ENCODE assay signal across 10 mouse cellular contexts in genomic region chr1:182338961-182339565, GRCm38 (mm10). TPM values are rescaled to one million over a fixed set of nuclear protein-coding genes. Genes with fewer than 3 reads are reported as not detected.
DNase-seq lines count a peak whose midpoint lies in the region; ATAC-seq and TF ChIP-seq lines count a peak whose summit lies in the region.
"Had no signal": no experiment of that assay in that cellular context is flagged by ENCODE, and none has a peak within 500 bp of the region (broad histone marks: within the 10 kb centered on the region; RNA-seq: fewer than 3 reads in every experiment).

No protein-coding gene starts in this region.

- no peak overlapping the region for H3K9ac ChIP-seq in kidney, postnatal 0 days (ENCODE audit: low read depth, low read length)
- H3K9ac ChIP-seq in forebrain, embryonic 15.5 days (replicated peaks) = peak overlapping the region; percentile 88
- H3K9ac ChIP-seq in midbrain, embryonic 13.5 days (replicated peaks) = peak overlapping the region; percentile 98
- H3K9ac ChIP-seq: liver, embryonic 14.5 days had no signal

- H3K27me3 ChIP-seq in kidney, postnatal 0 days (ENCODE audit: insufficient read depth, low read length) = no peaks in the 10 kb centered on the region
- no peaks in the 10 kb centered on the region for H3K27me3 ChIP-seq in forebrain, embryonic 15.5 days
- no peaks in the 10 kb centered on the region for H3K27me3 ChIP-seq in midbrain, embryonic 13.5 days

- no peak for DNase-seq in kidney, postnatal 0 days (ENCODE audit: low spot score)
- no peak for DNase-seq in kidney, postnatal 14 days
- DNase-seq in brain, embryonic 14.5 days (ENCODE audit: low read depth) = peak; percentile 71
- no peak for DNase-seq in retina, postnatal 1 day
- DNase-seq: right cerebral cortex, postnatal 14 days had no signal

- no peak overlapping the region for H3K4me3 ChIP-seq in kidney, postnatal 0 days (replicated peaks; ENCODE audit: low read depth, low read length)
- peak overlapping the region; percentile 90 for H3K4me3 ChIP-seq in forebrain, embryonic 15.5 days
- peak overlapping the region; percentile 77 for H3K4me3 ChIP-seq in midbrain, embryonic 13.5 days (replicated peaks)

- WGBS in kidney, postnatal 0 days = 77% methylated on average over 7 of the region's 7 CpGs
- WGBS in forebrain, embryonic 15.5 days = 24% methylated on average over 7 of the region's 7 CpGs
- WGBS in midbrain, embryonic 13.5 days = 61% methylated on average over 7 of the region's 7 CpGs

- no peak overlapping the region for H3K4me2 ChIP-seq in kidney, postnatal 0 days (ENCODE audit: low read length)
- H3K4me2 ChIP-seq in forebrain, embryonic 15.5 days (replicated peaks) = peak overlapping the region; percentile 60
- peak overlapping the region; percentile 76 for H3K4me2 ChIP-seq in midbrain, embryonic 13.5 days (replicated peaks)

- peaks cover 6% of the 10 kb centered on the region; the same call in 1 of the 2 replicates for H3K4me1 ChIP-seq in kidney, postnatal 0 days (replicated peaks; ENCODE audit: insufficient read depth, low read length)
- H3K4me1 ChIP-seq in forebrain, embryonic 15.5 days = peaks cover 36% of the 10 kb centered on the region
- peaks cover 43% of the 10 kb centered on the region for H3K4me1 ChIP-seq in midbrain, embryonic 13.5 days (replicated peaks)

- no peak for ATAC-seq in kidney, postnatal 0 days (replicated peaks; ENCODE audit: low FRiP score, low read depth)
- no peak for ATAC-seq in forebrain, embryonic 15.5 days (replicated peaks)
- no peak for ATAC-seq in midbrain, embryonic 13.5 days
- ATAC-seq in granulocyte monocyte progenitor cell, adult 5-6 weeks (replicated peaks; ENCODE audit: poor library complexity, severe bottlenecking) = no peak
- no peak for ATAC-seq in CD4-positive, CD25-positive, alpha-beta regulatory T cell, adult 4 months

- H3K9me3 ChIP-seq in kidney, postnatal 0 days (replicated peaks; ENCODE audit: low read length) = no peaks in the 10 kb centered on the region
- H3K9me3 ChIP-seq in forebrain, embryonic 15.5 days = no peaks in the 10 kb centered on the region
- H3K9me3 ChIP-seq in midbrain, embryonic 13.5 days = no peaks in the 10 kb centered on the region

- no peak for TF ChIP-seq POLR2A in brain, embryonic 14.5 days (IDR thresholded peaks at IDR 0.05; ENCODE audit: borderline replicate concordance, extremely low read depth, insufficient read depth, insufficient read length, poor library complexity, severe bottlenecking)

- H3K36me3 ChIP-seq in kidney, postnatal 0 days (ENCODE audit: insufficient read depth, low read length) = no peaks in the 10 kb centered on the region
- H3K36me3 ChIP-seq in forebrain, embryonic 15.5 days = no peaks in the 10 kb centered on the region
- no peaks in the 10 kb centered on the region for H3K36me3 ChIP-seq in midbrain, embryonic 13.5 days

- TF ChIP-seq CTCF in kidney, postnatal 0 days (IDR thresholded peaks at IDR 0.05; ENCODE audit: low read depth) = peak; percentile 31; the same call in 1 of the 2 replicates
- TF ChIP-seq CTCF in brain, embryonic 14.5 days (IDR thresholded peaks at IDR 0.05; ENCODE audit: borderline replicate concordance, extremely low read depth, insufficient read depth, insufficient read length) = no peak

- H3K27ac ChIP-seq in kidney, postnatal 0 days = no peak overlapping the region
- H3K27ac ChIP-seq in forebrain, embryonic 15.5 days (replicated peaks) = peak overlapping the region; percentile 1
- H3K27ac ChIP-seq in midbrain, embryonic 13.5 days = no peak overlapping the region
- H3K27ac ChIP-seq: liver, embryonic 14.5 days had no signal

RNA-seq across cellular contexts. Expression of gene Fbxo28, which starts 2.4 kb away (rescaled TPM):
- polyA plus RNA-seq in kidney, postnatal 0 days (2015; fragmentation: Nextera tagmentation; extraction: Ambion mirVana) = 17.1 and 17.8 TPM in 2 replicates
- polyA plus RNA-seq in brain, embryonic 14.5 days (2012; rRNA removed) = 27.8 and 29.7 TPM in 2 replicates
- polyA plus RNA-seq in forebrain, embryonic 15.5 days (2015; fragmentation: Nextera tagmentation; extraction: Ambion mirVana) = 30.2 and 36.0 TPM in 2 replicates
- polyA plus RNA-seq in midbrain, embryonic 13.5 days (2015; fragmentation: Nextera tagmentation; extraction: Ambion mirVana) = 27.3 and 29.8 TPM in 2 replicates
- 12.2 and 14.3 TPM in 2 replicates for total RNA-seq in granulocyte monocyte progenitor cell, adult 5-6 weeks (2014; fragmentation: Nextera tagmentation)
- total RNA-seq in granulocyte monocyte progenitor cell, adult 5-6 weeks (2017) = 12.1 and 22.2 TPM in 2 replicates
- 1 to 10 TPM; 4.1 to 8.2 TPM for polyA plus RNA-seq in CD4-positive, CD25-positive, alpha-beta regulatory T cell, adult 4 months (2017; shearing (Covaris generic))

RNA-seq across cellular contexts. Expression of gene Degs1, which starts 56.5 kb away (rescaled TPM):
- 169 and 179 TPM in 2 replicates for polyA plus RNA-seq in kidney, postnatal 0 days (2015; fragmentation: Nextera tagmentation; extraction: Ambion mirVana)
- polyA plus RNA-seq in brain, embryonic 14.5 days (2012; rRNA removed) = 30.3 and 38.9 TPM in 2 replicates
- polyA plus RNA-seq in forebrain, embryonic 15.5 days (2015; fragmentation: Nextera tagmentation; extraction: Ambion mirVana) = 57.7 and 59.5 TPM in 2 replicates
- polyA plus RNA-seq in midbrain, embryonic 13.5 days (2015; fragmentation: Nextera tagmentation; extraction: Ambion mirVana) = 51.0 and 54.5 TPM in 2 replicates
- 47.8 and 48.3 TPM in 2 replicates for total RNA-seq in granulocyte monocyte progenitor cell, adult 5-6 weeks (2014; fragmentation: Nextera tagmentation)
- 41.5 and 45.5 TPM in 2 replicates for total RNA-seq in granulocyte monocyte progenitor cell, adult 5-6 weeks (2017)
- 10 to 100 TPM; 75.7 to 81.4 TPM for polyA plus RNA-seq in CD4-positive, CD25-positive, alpha-beta regulatory T cell, adult 4 months (2017; shearing (Covaris generic))
